Mouse (Mus musculus): Measurements from ENCODE around the gene Atxn1. TPM values are rescaled to one million over a fixed set of nuclear protein-coding genes. Genes with fewer than 3 reads are reported as not detected.

The Atxn1 gene
- polyA plus RNA-seq, 1 experiment: 2.5 TPM

DNA sequence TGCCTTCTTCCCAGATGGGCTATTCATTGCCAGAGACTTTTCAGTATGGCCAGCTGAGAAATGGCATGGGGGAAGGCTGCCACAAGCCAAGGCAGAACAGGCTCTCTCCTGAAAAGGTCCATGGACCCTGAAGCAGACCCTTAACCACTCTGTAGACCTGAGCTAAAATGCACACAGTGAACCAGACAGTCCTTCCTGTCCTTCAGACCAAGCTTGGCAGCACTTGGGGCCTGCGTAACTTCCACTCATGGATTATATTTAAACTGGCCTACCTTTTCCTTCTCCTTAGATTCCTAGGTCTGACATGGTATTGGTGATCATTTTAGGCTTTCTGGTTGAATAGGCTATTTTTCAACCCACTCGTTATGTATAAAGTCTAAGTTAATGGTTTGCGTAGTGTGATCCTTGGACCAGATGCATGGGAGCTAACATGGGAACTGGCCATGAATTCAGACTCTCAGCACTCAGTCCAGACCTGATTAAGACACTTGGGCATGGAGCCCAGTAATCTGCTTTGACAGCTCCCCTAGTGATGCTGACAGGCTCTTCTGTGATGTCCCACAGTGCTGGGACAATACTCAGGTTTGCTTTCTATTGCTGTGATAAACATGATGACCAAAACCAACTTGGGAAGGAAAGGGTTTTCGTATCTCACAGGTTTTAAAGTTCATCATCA lies 341.8 kb downstream of the Atxn1 start:
- no peaks in the 10 kb centered on the region for H3K27me3 ChIP-seq (ENCODE audit: control insufficient read depth, insufficient read depth, insufficient read length)
- H3K4me3 ChIP-seq: no peak overlapping the region
- H3ac ChIP-seq (ENCODE audit: control insufficient read depth, insufficient read length): no peak overlapping the region
- H3K79me2 ChIP-seq (ENCODE audit: control insufficient read depth, insufficient read depth): no peaks in the 10 kb centered on the region
- H3K36me3 ChIP-seq (ENCODE audit: control insufficient read depth, insufficient read depth): no peaks in the 10 kb centered on the region
- TF ChIP-seq MAX (IDR thresholded peaks at IDR 0.05; ENCODE audit: low read depth): no peak
- TF ChIP-seq MYOG (IDR thresholded peaks at IDR 0.05; ENCODE audit: control insufficient read depth in 1 of 3, insufficient read depth in 1 of 3, insufficient read length in 2 of 3, low read depth in 2 of 3): no peak
- no peak for TF ChIP-seq TCF3 (IDR thresholded peaks at IDR 0.05; ENCODE audit: insufficient read length, low read depth)
- no peak for TF ChIP-seq REST (IDR thresholded peaks at IDR 0.05; ENCODE audit: insufficient read depth, insufficient read length)
- no peak for TF ChIP-seq TCF12 (IDR thresholded peaks at IDR 0.05; ENCODE audit: insufficient read depth, poor library complexity, severe bottlenecking)
- no peak for TF ChIP-seq POLR2A (IDR thresholded peaks at IDR 0.05; ENCODE audit: insufficient read length, low read depth)
- no peak overlapping the region for H3K4me2 ChIP-seq (ENCODE audit: low read depth)

DNA sequence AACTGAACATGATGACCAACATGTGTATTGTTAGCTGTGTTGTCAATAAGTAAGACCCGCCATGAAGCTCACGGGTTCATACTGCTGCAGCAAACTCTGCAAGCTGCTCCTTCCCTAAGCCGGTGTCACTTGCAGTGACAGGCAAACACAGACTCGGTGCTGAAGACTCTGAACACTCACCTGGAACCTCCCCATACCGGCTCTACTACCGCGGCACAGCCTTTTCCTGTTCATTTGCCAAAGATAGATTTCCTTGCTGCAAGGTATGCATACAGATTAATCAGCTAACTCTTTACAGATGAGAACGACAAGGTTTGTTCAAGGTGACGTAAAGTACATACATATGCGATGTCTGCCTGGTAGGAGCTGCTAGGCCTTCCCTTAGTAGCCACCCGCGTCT lies 344.1 kb downstream of the Atxn1 start:
- Histone ChIP-seq H3K27me3 (ENCODE audit: control insufficient read depth, insufficient read depth, insufficient read length) (no peaks in the 10 kb centered on the region), H3ac (ENCODE audit: control insufficient read depth, insufficient read length) (no peak overlapping the region), H3K4me3 (no peak overlapping the region), H3K79me2 (ENCODE audit: control insufficient read depth, insufficient read depth) (no peaks in the 10 kb centered on the region), H3K4me2 (ENCODE audit: low read depth) (no peak overlapping the region), H3K36me3 (ENCODE audit: control insufficient read depth, insufficient read depth) (no peaks in the 10 kb centered on the region)
- TF ChIP-seq TCF12 (IDR thresholded peaks at IDR 0.05; ENCODE audit: insufficient read depth, poor library complexity, severe bottlenecking) (no peak), POLR2A (IDR thresholded peaks at IDR 0.05; ENCODE audit: insufficient read length, low read depth) (no peak), MAX (IDR thresholded peaks at IDR 0.05; ENCODE audit: low read depth) (no peak), SRF (IDR thresholded peaks at IDR 0.05; ENCODE audit: control insufficient read depth, insufficient read length, low read depth) (no peak), TCF3 (IDR thresholded peaks at IDR 0.05; ENCODE audit: insufficient read length, low read depth) (no peak), E2F4 (IDR thresholded peaks at IDR 0.05; ENCODE audit: insufficient read depth) (no peak), POLR2AphosphoS2 (IDR thresholded peaks at IDR 0.05; ENCODE audit: insufficient read length, low read depth) (no peak), MYOG (IDR thresholded peaks at IDR 0.05; ENCODE audit: control insufficient read depth in 1 of 3, insufficient read depth in 1 of 3, insufficient read length in 2 of 3, low read depth in 2 of 3) (no peak), REST (IDR thresholded peaks at IDR 0.05; ENCODE audit: insufficient read depth, insufficient read length) (no peak), USF1 (IDR thresholded peaks at IDR 0.05; ENCODE audit: low read depth) (no peak), CEBPB (IDR thresholded peaks at IDR 0.05; ENCODE audit: insufficient read depth, poor library complexity, severe bottlenecking) (no peak), MYOD1 (IDR thresholded peaks at IDR 0.05; ENCODE audit: control insufficient read depth in 1 of 3, insufficient read length in 2 of 3, low read depth in 2 of 3) (no peak)

DNA sequence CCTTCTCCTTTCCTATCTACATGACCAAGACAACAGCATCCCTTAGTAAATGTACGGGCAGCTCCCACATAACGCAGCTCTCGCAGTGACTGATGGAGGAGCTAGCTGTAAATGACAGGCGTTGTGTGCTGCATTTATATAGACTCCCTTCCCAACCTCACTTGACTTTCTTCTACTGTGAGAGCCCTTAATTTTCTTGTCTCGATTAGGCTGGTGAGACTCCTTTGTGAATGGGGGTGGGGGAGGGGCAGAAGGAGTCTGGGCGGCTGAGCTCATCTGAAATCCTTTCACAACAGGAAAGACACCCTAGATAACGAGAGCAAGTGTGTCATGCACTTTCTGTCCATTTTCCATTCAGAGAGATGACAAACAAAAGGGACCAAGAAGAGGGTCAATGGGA lies 344.5 kb downstream of the Atxn1 start:
- Histone ChIP-seq H3ac (ENCODE audit: control insufficient read depth, insufficient read length) (no peak overlapping the region), H3K79me2 (ENCODE audit: control insufficient read depth, insufficient read depth) (no peaks in the 10 kb centered on the region), H3K27me3 (ENCODE audit: control insufficient read depth, insufficient read depth, insufficient read length) (no peaks in the 10 kb centered on the region), H3K36me3 (ENCODE audit: control insufficient read depth, insufficient read depth) (no peaks in the 10 kb centered on the region), H3K4me3 (no peak overlapping the region), H3K4me2 (ENCODE audit: low read depth) (no peak overlapping the region)
- TF ChIP-seq SRF (IDR thresholded peaks at IDR 0.05; ENCODE audit: control insufficient read depth, insufficient read length, low read depth) (no peak), POLR2A (IDR thresholded peaks at IDR 0.05; ENCODE audit: insufficient read length, low read depth) (no peak), MYOD1 (IDR thresholded peaks at IDR 0.05; ENCODE audit: control insufficient read depth in 1 of 3, insufficient read length in 2 of 3, low read depth in 2 of 3) (no peak), TCF12 (IDR thresholded peaks at IDR 0.05; ENCODE audit: insufficient read depth, poor library complexity, severe bottlenecking) (no peak), REST (IDR thresholded peaks at IDR 0.05; ENCODE audit: insufficient read depth, insufficient read length) (no peak), TCF3 (IDR thresholded peaks at IDR 0.05; ENCODE audit: insufficient read length, low read depth) (no peak), USF1 (IDR thresholded peaks at IDR 0.05; ENCODE audit: low read depth) (no peak), E2F4 (IDR thresholded peaks at IDR 0.05; ENCODE audit: insufficient read depth) (no peak), MYOG (IDR thresholded peaks at IDR 0.05; ENCODE audit: control insufficient read depth in 1 of 3, insufficient read depth in 1 of 3, insufficient read length in 2 of 3, low read depth in 2 of 3) (no peak), POLR2AphosphoS2 (IDR thresholded peaks at IDR 0.05; ENCODE audit: insufficient read length, low read depth) (no peak), CEBPB (IDR thresholded peaks at IDR 0.05; ENCODE audit: insufficient read depth, poor library complexity, severe bottlenecking) (no peak), MAX (IDR thresholded peaks at IDR 0.05; ENCODE audit: low read depth) (no peak)

DNA sequence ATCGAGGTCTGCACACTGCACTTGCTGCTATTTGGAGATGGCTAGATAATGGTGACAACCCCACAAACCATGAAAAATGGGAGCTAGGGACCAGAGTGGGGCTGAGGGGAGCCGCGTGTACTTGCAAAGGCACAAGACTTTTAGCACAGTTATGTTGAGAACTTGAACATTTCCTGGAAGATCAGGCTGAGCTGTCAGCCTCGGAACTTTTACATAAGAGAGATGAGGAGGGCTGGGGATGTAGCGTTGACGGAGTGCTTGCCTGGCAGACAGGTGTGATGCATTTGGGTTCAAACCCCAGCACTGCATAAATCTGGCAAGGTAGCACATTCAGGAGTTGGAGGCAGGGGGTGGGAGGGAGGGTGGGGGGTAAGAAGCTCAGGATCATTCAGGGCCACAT lies 346.8 kb downstream of the Atxn1 start:
- H3K27me3 ChIP-seq (ENCODE audit: control insufficient read depth, insufficient read depth, insufficient read length): no peaks in the 10 kb centered on the region
- H3K4me2 ChIP-seq (ENCODE audit: low read depth): no peak overlapping the region
- no peak for TF ChIP-seq E2F4 (IDR thresholded peaks at IDR 0.05; ENCODE audit: insufficient read depth)
- TF ChIP-seq POLR2A (IDR thresholded peaks at IDR 0.05; ENCODE audit: insufficient read length, low read depth): no peak
- no peak for TF ChIP-seq MAX (IDR thresholded peaks at IDR 0.05; ENCODE audit: low read depth)
- no peak for TF ChIP-seq TCF3 (IDR thresholded peaks at IDR 0.05; ENCODE audit: insufficient read length, low read depth)
- no peak for TF ChIP-seq SRF (IDR thresholded peaks at IDR 0.05; ENCODE audit: control insufficient read depth, insufficient read length, low read depth)
- no peak for TF ChIP-seq CEBPB (IDR thresholded peaks at IDR 0.05; ENCODE audit: insufficient read depth, poor library complexity, severe bottlenecking)
- TF ChIP-seq REST (IDR thresholded peaks at IDR 0.05; ENCODE audit: insufficient read depth, insufficient read length): no peak
- no peaks in the 10 kb centered on the region for H3K79me2 ChIP-seq (ENCODE audit: control insufficient read depth, insufficient read depth)
- H3K36me3 ChIP-seq (ENCODE audit: control insufficient read depth, insufficient read depth): no peaks in the 10 kb centered on the region
- H3K4me3 ChIP-seq: no peak overlapping the region
- H3ac ChIP-seq (ENCODE audit: control insufficient read depth, insufficient read length): no peak overlapping the region

DNA sequence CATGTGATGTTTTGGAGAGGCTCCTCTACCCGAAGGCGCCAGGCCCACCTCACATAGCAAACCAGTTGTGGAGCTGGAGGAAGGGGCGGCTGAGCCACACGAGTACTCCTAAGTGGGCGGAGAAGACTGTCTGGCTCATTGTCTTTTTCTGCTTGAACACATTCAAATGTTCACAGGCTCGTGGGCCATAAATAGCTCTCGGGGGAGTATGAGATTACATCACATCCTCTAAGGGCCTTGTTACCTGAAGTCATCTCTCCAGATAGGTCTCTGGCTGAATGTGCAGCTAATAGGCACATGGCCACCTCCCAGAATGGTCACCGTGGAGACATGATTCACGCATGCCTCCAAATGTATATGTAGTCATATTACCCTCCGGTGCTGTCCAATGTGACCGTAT lies 350.0 kb downstream of the Atxn1 start:
- Histone ChIP-seq H3K4me3 (no peak overlapping the region), H3K79me2 (ENCODE audit: control insufficient read depth, insufficient read depth) (no peaks in the 10 kb centered on the region), H3K36me3 (ENCODE audit: control insufficient read depth, insufficient read depth) (no peaks in the 10 kb centered on the region), H3K27me3 (ENCODE audit: control insufficient read depth, insufficient read depth, insufficient read length) (no peaks in the 10 kb centered on the region), H3K4me2 (ENCODE audit: low read depth) (no peak overlapping the region), H3ac (ENCODE audit: control insufficient read depth, insufficient read length) (no peak overlapping the region)
- TF ChIP-seq CEBPB (IDR thresholded peaks at IDR 0.05; ENCODE audit: insufficient read depth, poor library complexity, severe bottlenecking) (no peak), REST (IDR thresholded peaks at IDR 0.05; ENCODE audit: insufficient read depth, insufficient read length) (no peak), TCF3 (IDR thresholded peaks at IDR 0.05; ENCODE audit: insufficient read length, low read depth) (no peak), MYOD1 (IDR thresholded peaks at IDR 0.05; ENCODE audit: control insufficient read depth in 1 of 3, insufficient read length in 2 of 3, low read depth in 2 of 3) (no peak), USF1 (IDR thresholded peaks at IDR 0.05; ENCODE audit: low read depth) (no peak), E2F4 (IDR thresholded peaks at IDR 0.05; ENCODE audit: insufficient read depth) (no peak), SRF (IDR thresholded peaks at IDR 0.05; ENCODE audit: control insufficient read depth, insufficient read length, low read depth) (no peak), POLR2A (IDR thresholded peaks at IDR 0.05; ENCODE audit: insufficient read length, low read depth) (no peak), POLR2AphosphoS2 (IDR thresholded peaks at IDR 0.05; ENCODE audit: insufficient read length, low read depth) (no peak), TCF12 (IDR thresholded peaks at IDR 0.05; ENCODE audit: insufficient read depth, poor library complexity, severe bottlenecking) (no peak)

Measured in myocyte (in vitro differentiated cells).